Mouse (Mus musculus) stomach, embryonic 14.5 days (tissue): ENCODE results near the gene Oxct2b. TPM values are rescaled to one million over a fixed set of nuclear protein-coding genes. Genes with fewer than 3 reads are reported as not detected.
A peak's percentile ranks its signal among the peaks of the same experiment; 100 is the strongest.

Source experiments
- ATAC-seq: fragments of 200-750 bp; cut with Nextera tagmentation; 2 replicates; pipeline ENCODE4 v1.8.0; 2017; ENCODE audit warnings: low read depth, moderate TSS enrichment; ENCODE audit not compliant: insufficient number of reproducible peaks, insufficient read depth, low FRiP score
- H3K27ac ChIP-seq: fragments of 300-500 bp; sonication (generic); 2 replicates; pipeline ENCODE4 v1.5.1; 2014; ENCODE audit warnings: mild to moderate bottlenecking, low read length, moderate library complexity, mixed read lengths
- H3K27me3 ChIP-seq: fragments of 300-500 bp; sonication (generic); 2 replicates; pipeline ENCODE4 v1.6.1; 2014; ENCODE audit warnings: low read length, control low read depth, mixed read lengths; ENCODE audit not compliant: control insufficient read depth, insufficient read depth
- H3K36me3 ChIP-seq: fragments of 300-500 bp; sonication (generic); 2 replicates; pipeline ENCODE4 v1.6.1; 2014; ENCODE audit warnings: mild to moderate bottlenecking, control low read depth, low read length, moderate library complexity, mixed read lengths; ENCODE audit not compliant: control insufficient read depth, insufficient read depth
- H3K4me1 ChIP-seq: fragments of 300-500 bp; sonication (generic); 2 replicates; pipeline ENCODE4 v1.6.1; 2014; ENCODE audit warnings: low read length, control low read depth, mixed read lengths; ENCODE audit not compliant: control insufficient read depth, insufficient read depth
- H3K4me2 ChIP-seq: fragments of 300-500 bp; sonication (generic); replicated peaks from 2 replicates; pipeline ENCODE4 v1.6.1; 2014; ENCODE audit warnings: low read depth, low read length, control low read depth
- H3K4me3 ChIP-seq: fragments of 300-500 bp; sonication (generic); 2 replicates; pipeline ENCODE4 v1.5.1; 2014; ENCODE audit warnings: low read depth, low read length, control low read depth
- H3K9ac ChIP-seq: fragments of 300-500 bp; sonication (generic); replicated peaks from 2 replicates; pipeline ENCODE4 v1.6.1; 2014; ENCODE audit warnings: low read depth, mild to moderate bottlenecking, control low read depth, low read length, moderate library complexity, mixed read lengths
- H3K9me3 ChIP-seq: fragments of 300-500 bp; sonication (generic); 2 replicates; pipeline ENCODE4 v1.6.1; 2016; ENCODE audit warnings: low read depth, low read length, control low read depth; ENCODE audit not compliant: control insufficient read depth
- WGBS: fragments of 180-500 bp; shearing (Covaris S2); extraction: QIAGEN DNeasy Blood & Tissue Kit; methylation state at CpG from one replicate; pipeline ENCODE4 v1.1.7; 2014; 5-methylcytosine and 5-hydroxymethylcytosine counted together
- polyA plus RNA-seq: library from polyadenylated mRNA; unstranded; fragments of >200 nt; fragmentation: Nextera tagmentation; extraction: Ambion mirVana; gene quantifications from 2 replicates; pipeline ENCODE4 v1.2.1, GENCODE M21; 2014

Oxct2b gene
- not detected in 2 replicates for polyA plus RNA-seq

GRCm38 (mm10) chr4:123116011-123116410, at the start of gene Oxct2b:
Oxct2b (plus strand) TSS chr4:123116266.
- H3K4me3 ChIP-seq = peak within 1 kb of the TSS; percentile 23; the same call in 1 of the 2 replicates
- H3K9me3 ChIP-seq = no peaks in the 10 kb centered on the region
- peak within 1 kb of the TSS; percentile 54 for H3K4me2 ChIP-seq
- 10% methylated on average over 21 of the region's 22 CpGs for WGBS
- no peak for ATAC-seq
- no peaks in the 10 kb centered on the region for H3K27me3 ChIP-seq
- H3K4me1 ChIP-seq = no peaks in the 10 kb centered on the region
- no peak within 1 kb of the TSS for H3K9ac ChIP-seq
- H3K27ac ChIP-seq = no peak within 1 kb of the TSS
- H3K36me3 ChIP-seq = no peaks in the 10 kb centered on the region

- no peak overlapping the region for H3K4me2 ChIP-seq
- no peak overlapping the region for H3K9ac ChIP-seq
- H3K4me3 ChIP-seq = no peak overlapping the region
- H3K9me3 ChIP-seq = no peaks in the 10 kb centered on the region
- no peaks in the 10 kb centered on the region for H3K36me3 ChIP-seq
- WGBS = 82% methylated on average over 6 of the region's 6 CpGs
- H3K4me1 ChIP-seq = no peaks in the 10 kb centered on the region
- no peak overlapping the region for H3K27ac ChIP-seq
- no peaks in the 10 kb centered on the region for H3K27me3 ChIP-seq
- no peak for ATAC-seq
Observed at GRCm38 (mm10) chr4:123068646-123069045, 47.4 kb upstream of the Oxct2b start.

- H3K27ac ChIP-seq = peak overlapping the region; percentile 34; the same call in 1 of the 2 replicates
- peak; percentile 89 for ATAC-seq
- WGBS = 5% methylated on average over 13 of the region's 13 CpGs
Observed at GRCm38 (mm10) chr4:123071266-123071966, 44.6 kb upstream of the Oxct2b start.

GRCm38 (mm10) chr4:123076928-123077327, 39.1 kb upstream of the Oxct2b start:
- Histone ChIP-seq H3K36me3 (no peaks in the 10 kb centered on the region), H3K4me1 (no peaks in the 10 kb centered on the region), H3K4me2 (no peak overlapping the region), H3K27me3 (no peaks in the 10 kb centered on the region), H3K9me3 (no peaks in the 10 kb centered on the region), H3K27ac (no peak overlapping the region), H3K9ac (no peak overlapping the region), H3K4me3 (no peak overlapping the region)
- 48% methylated on average over 8 of the region's 8 CpGs for WGBS
- ATAC-seq = no peak

More at GRCm38 (mm10) chr4:123071266-123071966, 44.6 kb upstream of the Oxct2b start:
- Histone ChIP-seq H3K27me3 (no peaks in the 10 kb centered on the region), H3K9me3 (no peaks in the 10 kb centered on the region), H3K9ac (no peak overlapping the region), H3K4me2 (no peak overlapping the region; the same call in 1 of the 2 replicates), H3K36me3 (no peaks in the 10 kb centered on the region), H3K4me3 (no peak overlapping the region), H3K4me1 (no peaks in the 10 kb centered on the region)

DNA sequence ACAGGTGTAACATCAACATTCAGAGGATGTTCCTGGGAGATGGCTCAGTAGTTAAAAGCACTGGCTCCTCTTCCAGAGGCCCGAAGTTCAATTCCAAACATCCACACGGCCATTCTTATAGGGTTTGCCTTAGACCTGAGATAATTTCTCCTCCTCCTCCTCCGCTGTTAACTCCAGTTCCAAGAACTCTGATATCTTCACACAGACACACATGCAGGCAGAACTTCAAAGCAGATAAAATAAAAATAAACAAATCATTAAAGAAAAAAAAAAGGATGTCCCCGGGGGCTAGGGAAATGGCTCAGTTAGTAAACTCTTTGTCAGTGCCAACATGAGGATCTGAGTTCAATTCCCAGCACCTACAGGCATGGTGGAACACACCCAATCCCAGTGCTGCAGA, 37.8 kb upstream of the Oxct2b start:
- no peak overlapping the region for H3K4me3 ChIP-seq
- ATAC-seq = no peak
- no peak overlapping the region for H3K4me2 ChIP-seq
- no peaks in the 10 kb centered on the region for H3K9me3 ChIP-seq
- H3K9ac ChIP-seq = no peak overlapping the region
- H3K36me3 ChIP-seq = no peaks in the 10 kb centered on the region
- H3K27ac ChIP-seq = no peak overlapping the region
- H3K4me1 ChIP-seq = no peaks in the 10 kb centered on the region
- WGBS = 64% methylated on average over 4 of the region's 4 CpGs
- H3K27me3 ChIP-seq = no peaks in the 10 kb centered on the region

DNA sequence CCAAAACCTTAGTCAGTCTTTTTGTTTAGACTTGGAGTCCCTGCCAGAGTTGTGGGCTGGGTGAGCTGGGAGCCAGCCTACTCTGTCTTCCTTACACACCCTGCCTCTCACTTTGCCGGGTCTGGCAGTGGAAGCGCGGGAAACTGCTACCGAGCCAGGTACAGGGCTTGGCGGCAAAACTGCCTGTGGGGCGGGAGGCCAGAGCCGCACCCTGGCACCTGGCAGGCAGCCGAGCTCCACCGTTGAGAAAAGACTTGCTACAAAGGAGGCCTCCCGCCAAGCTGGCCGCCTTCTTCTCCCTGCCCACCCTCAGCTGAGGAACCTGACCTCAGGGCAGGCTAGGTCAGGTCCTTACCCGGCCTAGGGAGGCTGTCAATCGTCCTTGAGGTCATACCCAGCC, 35.3 kb upstream of the Oxct2b start:
- no peak overlapping the region for H3K9ac ChIP-seq
- H3K27me3 ChIP-seq = no peaks in the 10 kb centered on the region
- ATAC-seq = peak; percentile 70
- H3K4me3 ChIP-seq = no peak overlapping the region
- H3K4me1 ChIP-seq = no peaks in the 10 kb centered on the region
- WGBS = 34% methylated on average over 13 of the region's 13 CpGs
- H3K27ac ChIP-seq = no peak overlapping the region
- H3K9me3 ChIP-seq = no peaks in the 10 kb centered on the region
- no peaks in the 10 kb centered on the region for H3K36me3 ChIP-seq
- H3K4me2 ChIP-seq = no peak overlapping the region

GRCm38 (mm10) chr4:123082283-123083163, 33.5 kb upstream of the Oxct2b start:
- Histone ChIP-seq H3K27ac (no peak overlapping the region), H3K9ac (no peak overlapping the region), H3K36me3 (no peaks in the 10 kb centered on the region), H3K4me1 (no peaks in the 10 kb centered on the region), H3K9me3 (no peaks in the 10 kb centered on the region), H3K4me2 (no peak overlapping the region), H3K4me3 (no peak overlapping the region), H3K27me3 (no peaks in the 10 kb centered on the region)
- WGBS = 72% methylated on average over 20 of the region's 20 CpGs
- no peak for ATAC-seq

DNA sequence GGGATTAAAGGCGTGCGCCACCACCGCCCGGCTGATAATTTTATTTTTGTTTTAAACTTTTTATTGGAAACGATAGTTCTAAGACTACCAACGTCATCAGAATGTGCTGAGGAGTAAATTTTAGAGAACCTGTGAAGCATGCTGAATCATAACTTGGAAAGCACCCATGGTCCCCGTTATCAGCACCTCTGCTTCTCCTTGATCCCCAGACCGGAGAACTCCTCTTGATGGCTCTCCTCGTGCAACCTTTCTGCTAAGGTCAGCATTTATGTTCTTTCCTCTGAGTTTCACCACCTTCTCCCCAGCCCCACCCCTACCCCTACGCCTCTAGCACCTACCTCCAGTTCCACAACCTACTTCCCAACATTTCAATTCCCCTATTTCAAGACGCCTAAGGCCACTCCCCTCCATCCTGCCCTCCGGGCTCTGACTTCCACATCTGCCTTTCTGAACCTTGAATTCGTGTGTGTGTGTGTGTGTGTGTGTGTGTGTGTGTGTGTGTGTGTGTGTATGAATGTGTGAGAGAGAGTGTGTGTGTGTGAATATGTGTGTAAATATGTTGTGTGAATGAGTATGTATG, 32.7 kb upstream of the Oxct2b start:
- Histone ChIP-seq H3K9ac (no peak overlapping the region), H3K9me3 (no peaks in the 10 kb centered on the region), H3K4me2 (no peak overlapping the region), H3K27ac (no peak overlapping the region), H3K36me3 (no peaks in the 10 kb centered on the region), H3K4me1 (no peaks in the 10 kb centered on the region), H3K4me3 (no peak overlapping the region), H3K27me3 (no peaks in the 10 kb centered on the region)
- no peak for ATAC-seq
- 64% methylated on average over 13 of the region's 13 CpGs for WGBS
